Mouse (Mus musculus): ENCODE results near the gene Hibadh.

DNA sequence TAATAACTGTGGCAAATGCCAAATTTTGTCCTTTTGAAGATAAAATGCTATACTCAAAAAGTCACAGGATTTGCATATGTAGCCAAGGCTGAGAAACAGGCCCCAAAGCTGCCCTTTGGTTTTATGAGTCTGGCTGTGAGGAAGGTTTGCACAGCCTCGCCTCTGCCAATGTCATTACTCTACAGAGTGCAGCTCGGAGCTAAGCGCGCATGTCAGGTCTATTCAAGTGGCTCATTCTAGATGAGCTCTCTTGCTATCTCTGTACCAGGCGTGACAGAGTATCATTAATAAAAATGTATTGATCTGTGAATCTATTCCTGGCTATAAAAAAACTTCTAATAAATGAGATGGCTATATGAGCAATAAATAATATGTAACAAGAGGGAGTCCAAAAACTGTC lies 97.7 kb downstream of the Hibadh start:
- no peak for TF ChIP-seq POLR2A (IDR thresholded peaks at IDR 0.05; ENCODE audit: low read depth, low read length)
- no peak for TF ChIP-seq CTCF (conservative IDR thresholded peaks at IDR 0.05; ENCODE audit: insufficient read depth, insufficient read length, low read depth, low read length)
